Mouse (Mus musculus) ES-E14 (cell line): Measurements from ENCODE around the gene Shb. TPM values are rescaled to one million over a fixed set of nuclear protein-coding genes. Genes with fewer than 3 reads are reported as not detected.

Source experiments
- DNase-seq: peaks from one replicate; pipeline ENCODE4 v3.0.0-alpha.2; 2013; ENCODE audit warnings: low read depth, low spot score
- H3K27ac ChIP-seq: 2 replicates; pipeline ENCODE4 v1.5.1; 2012; ENCODE audit warnings: low read depth, mild to moderate bottlenecking, low read length, moderate library complexity, mixed read lengths; ENCODE audit not compliant: poor library complexity, insufficient read depth, severe bottlenecking
- H3K36me3 ChIP-seq: 2 replicates; pipeline ENCODE4 v1.6.1; 2012; ENCODE audit warnings: mild to moderate bottlenecking, low read length, moderate library complexity, mixed read lengths; ENCODE audit not compliant: control insufficient read depth, poor library complexity, insufficient read depth, severe bottlenecking
- H3K4me1 ChIP-seq, 2 experiments: fragments of 150-350 bp in 1 of 2; sonication (generic) in 1 of 2; 2 replicates each; pipeline ENCODE4 v1.6.1; 2012; ENCODE audit warnings: low read length in 2 of 2, mild to moderate bottlenecking in 1 of 2, mixed read lengths in 1 of 2; ENCODE audit not compliant: control insufficient read depth in 2 of 2, insufficient read depth in 2 of 2, poor library complexity in 1 of 2
- H3K4me3 ChIP-seq, 2 experiments: fragments of 150-350 bp in 1 of 2; sonication (generic) in 1 of 2; 2 replicates each; pipeline ENCODE4 v1.5.1; 2012; ENCODE audit warnings: low read length in 2 of 2, low read depth in 1 of 2, mild to moderate bottlenecking in 1 of 2, mixed read lengths in 1 of 2; ENCODE audit not compliant: insufficient read depth in 1 of 2, poor library complexity in 1 of 2, severe bottlenecking in 1 of 2
- H3K9ac ChIP-seq: 2 replicates; pipeline ENCODE4 v1.6.1; 2012; ENCODE audit warnings: low read depth, mild to moderate bottlenecking, low read length, mixed read lengths; ENCODE audit not compliant: poor library complexity, insufficient read depth, severe bottlenecking
- H3K9me3 ChIP-seq: fragments of 150-350 bp; sonication (generic); 2 replicates; pipeline ENCODE4 v1.6.1; 2012; ENCODE audit warnings: low read depth, mild to moderate bottlenecking, low read length; ENCODE audit not compliant: control insufficient read depth, insufficient read depth
- CHD2 ChIP-seq: IDR thresholded peaks from 2 replicates; pipeline ENCODE4 v1.6.1; 2014; ENCODE audit warnings: mild to moderate bottlenecking, low read depth, low read length, inconsistent platforms
- HCFC1 ChIP-seq: IDR thresholded peaks from 2 replicates; pipeline ENCODE4 v1.6.1; 2012; ENCODE audit warnings: low read length, inconsistent platforms, borderline replicate concordance; ENCODE audit not compliant: insufficient read depth
- MAFK ChIP-seq: IDR thresholded peaks from 2 replicates; pipeline ENCODE4 v1.6.1; 2014; ENCODE audit warnings: mild to moderate bottlenecking, low read depth, low read length, inconsistent platforms; ENCODE audit not compliant: insufficient read depth
- ZC3H11A ChIP-seq: IDR thresholded peaks from 2 replicates; pipeline ENCODE4 v1.6.1; 2012; ENCODE audit warnings: low read depth, mild to moderate bottlenecking, inconsistent platforms, low read length, borderline replicate concordance
- ZNF384 ChIP-seq: IDR thresholded peaks from 2 replicates; pipeline ENCODE4 v1.6.1; 2012; ENCODE audit warnings: low read depth, low read length, inconsistent platforms
- in situ Hi-C, 2 experiments: fragments of 600-800 bp; cut with MboI; formaldehyde crosslinking; loops; one replicate each; pipeline ENCODE4 v1.15.1; 2025; ENCODE audit warnings: low sequenced_read_pairs in 2 of 2, inconsistent platforms in 1 of 2; ENCODE audit not compliant: unreplicated experiment in 2 of 2
- total RNA-seq: library from RNA; depleted of rRNA; stranded (reverse); fragments of 300-350 nt; gene quantifications from 2 replicates; pipeline ENCODE4 v1.2.3, GENCODE M21; 2012

The Shb gene
- total RNA-seq, 1 experiment: 15.9 TPM

- H3K4me1 ChIP-seq: no peaks in the 10 kb centered on the region
These were observed 79.6 kb downstream of the Shb start for GRCm38 (mm10) chr4:45452569-45453111.

GRCm38 (mm10) chr4:45449012-45449411, 83.3 kb downstream of the Shb start:
- Histone ChIP-seq H3K4me3 (no peak overlapping the region), H3K27ac (no peak overlapping the region), H3K9ac (no peak overlapping the region), H3K36me3 (peaks cover 21% of the 10 kb centered on the region; the same call in 1 of the 2 replicates), H3K9me3 (no peaks in the 10 kb centered on the region), H3K4me1 (no peaks in the 10 kb centered on the region)
- DNase-seq: no peak
- TF ChIP-seq ZNF384: no peak
- in situ Hi-C loops: no loop called here

More at GRCm38 (mm10) chr4:45452569-45453111, 79.6 kb downstream of the Shb start:
- no peak for DNase-seq
- no peaks in the 10 kb centered on the region for H3K9me3 ChIP-seq
- no peak overlapping the region for H3K9ac ChIP-seq
- H3K4me3 ChIP-seq: no peak overlapping the region
- peaks cover 17% of the 10 kb centered on the region; the same call in 1 of the 2 replicates for H3K36me3 ChIP-seq
- in situ Hi-C loops: no loop called here
- H3K27ac ChIP-seq: no peak overlapping the region
- TF ChIP-seq CHD2 (no peak), MAFK (no peak), HCFC1 (no peak), ZNF384 (no peak), ZC3H11A (no peak)

- Histone ChIP-seq H3K36me3 (peaks cover 19% of the 10 kb centered on the region; the same call in 1 of the 2 replicates), H3K4me3 (no peak overlapping the region), H3K9ac (no peak overlapping the region), H3K27ac (no peak overlapping the region), H3K9me3 (no peaks in the 10 kb centered on the region), H3K4me1 (no peaks in the 10 kb centered on the region)
- in situ Hi-C loops: no loop called here
- no peak for TF ChIP-seq ZNF384
- no peak for DNase-seq
These were observed 83.8 kb downstream of the Shb start for GRCm38 (mm10) chr4:45448481-45448880.

GRCm38 (mm10) chr4:45447196-45447595, 85.1 kb downstream of the Shb start:
- Histone ChIP-seq H3K4me3 (no peak overlapping the region), H3K9ac (no peak overlapping the region), H3K36me3 (peaks cover 20% of the 10 kb centered on the region; the same call in 1 of the 2 replicates), H3K27ac (no peak overlapping the region), H3K4me1 (no peaks in the 10 kb centered on the region), H3K9me3 (no peaks in the 10 kb centered on the region)
- TF ChIP-seq HCFC1 (no peak), MAFK (no peak), CHD2 (no peak), ZC3H11A (no peak), ZNF384 (no peak)
- no peak for DNase-seq
- in situ Hi-C loops: no loop called here

GRCm38 (mm10) chr4:45445235-45445634, 87.0 kb downstream of the Shb start:
- TF ChIP-seq ZC3H11A: no peak
- Histone ChIP-seq H3K9ac (no peak overlapping the region), H3K36me3 (peaks cover 20% of the 10 kb centered on the region; the same call in 1 of the 2 replicates), H3K4me1 (no peaks in the 10 kb centered on the region), H3K4me3 (no peak overlapping the region), H3K9me3 (no peaks in the 10 kb centered on the region), H3K27ac (no peak overlapping the region)
- no peak for DNase-seq
- in situ Hi-C loops: no loop called here
